Mouse (Mus musculus): Measurements from ENCODE around the gene Arid3a.

Arid3a gene

GRCm38 (mm10) chr10:79976071-79976721, 49.4 kb downstream of the Arid3a start:
- no peak for DNase-seq (ENCODE audit: low spot score in 2 of 2)

DNA sequence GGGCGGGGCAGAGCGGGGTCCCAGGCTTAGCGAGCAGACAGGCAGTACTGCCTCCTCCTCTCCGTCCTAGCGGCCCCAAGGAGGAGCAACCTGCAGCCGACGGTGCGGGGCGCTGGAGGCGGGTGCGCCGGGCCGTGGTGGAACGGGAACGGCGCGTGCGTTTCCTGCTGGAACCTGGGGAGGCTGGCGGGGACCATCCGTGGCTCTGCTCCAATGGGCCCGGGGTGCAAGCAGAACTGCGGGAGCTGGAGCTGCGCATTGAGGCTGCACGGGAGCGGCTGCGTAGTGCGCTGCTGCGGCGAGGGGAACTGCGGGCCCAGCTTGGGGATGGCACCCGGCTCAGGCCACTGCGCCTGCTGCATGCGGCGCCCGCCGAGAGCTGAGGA, 49.9 kb downstream of the Arid3a start:
- DNase-seq (ENCODE audit: low spot score in 2 of 2) = no peak

- no peak for DNase-seq (ENCODE audit: low spot score in 2 of 2)
Observed at GRCm38 (mm10) chr10:79977324-79977723, 50.5 kb downstream of the Arid3a start.

GRCm38 (mm10) chr10:79978061-79978460, 51.2 kb downstream of the Arid3a start:
- DNase-seq (ENCODE audit: low spot score in 2 of 2) = no peak

- DNase-seq (ENCODE audit: low spot score in 2 of 2) = peak; percentile 49 to 50
Observed at GRCm38 (mm10) chr10:79979401-79980155, 52.7 kb downstream of the Arid3a start.

DNA sequence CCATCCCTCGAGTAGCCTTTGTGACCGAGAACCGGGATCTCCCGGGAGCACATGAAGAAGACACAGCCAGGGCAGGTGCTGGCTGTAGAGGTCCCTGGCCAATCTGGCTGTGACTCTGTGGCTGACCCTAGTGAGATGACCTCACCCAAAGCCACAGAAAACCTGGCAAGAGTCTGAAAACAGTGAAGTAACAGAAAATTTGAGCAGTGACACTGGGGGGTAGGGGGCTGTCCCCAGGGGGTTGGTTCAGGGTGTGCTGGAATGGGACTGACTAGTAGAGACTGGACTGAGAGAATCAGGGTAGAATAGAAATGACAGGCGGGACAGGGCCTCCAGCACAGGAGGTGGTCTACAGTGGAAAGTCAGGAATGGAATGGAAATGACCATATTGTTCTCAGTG, 56.4 kb downstream of the Arid3a start:
- DNase-seq (ENCODE audit: low spot score in 2 of 2) = peak in 1 of 2 experiments; percentile 46

GRCm38 (mm10) chr10:79983670-79984069, 56.8 kb downstream of the Arid3a start:
- peak; percentile 72 to 75 for DNase-seq (ENCODE audit: low spot score in 2 of 2)

DNA sequence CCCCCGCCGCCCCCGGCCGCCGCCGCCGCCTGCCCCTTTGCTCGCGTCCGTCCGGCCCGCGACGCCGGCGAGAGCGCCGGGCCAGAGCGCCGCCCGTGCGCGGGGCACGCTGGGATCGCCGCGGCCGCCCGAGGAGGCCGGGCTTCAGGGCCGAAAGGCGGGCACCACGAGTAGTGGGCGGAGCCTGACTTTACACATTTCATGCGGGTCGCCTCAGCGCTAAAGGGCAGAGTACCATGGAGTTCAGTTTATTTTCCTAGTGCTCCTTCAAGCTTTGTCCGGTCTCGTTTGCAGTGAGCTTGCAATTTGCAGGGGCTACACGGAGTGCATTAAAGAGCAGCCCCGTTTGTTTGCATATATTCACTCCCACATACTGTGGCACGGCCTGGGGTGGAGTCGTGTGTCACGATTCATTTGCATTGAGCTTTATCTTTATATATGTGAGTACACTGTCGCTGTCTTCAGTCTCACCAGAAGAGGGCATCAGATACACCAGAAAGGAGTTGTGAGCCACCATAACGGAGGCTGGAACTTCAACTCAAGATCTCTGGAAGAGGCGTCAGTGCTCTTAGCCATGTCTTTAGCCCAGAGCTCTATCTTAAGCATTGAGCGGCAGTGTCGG, 57.5 kb downstream of the Arid3a start, which contains the start of gene Tmem259:
Gene Tmem259 (minus strand): TSS at position 136 of the 622 bp plus-strand sequence.
- DNase-seq (ENCODE audit: low spot score in 2 of 2) = peak; percentile 78 to 88

DNA sequence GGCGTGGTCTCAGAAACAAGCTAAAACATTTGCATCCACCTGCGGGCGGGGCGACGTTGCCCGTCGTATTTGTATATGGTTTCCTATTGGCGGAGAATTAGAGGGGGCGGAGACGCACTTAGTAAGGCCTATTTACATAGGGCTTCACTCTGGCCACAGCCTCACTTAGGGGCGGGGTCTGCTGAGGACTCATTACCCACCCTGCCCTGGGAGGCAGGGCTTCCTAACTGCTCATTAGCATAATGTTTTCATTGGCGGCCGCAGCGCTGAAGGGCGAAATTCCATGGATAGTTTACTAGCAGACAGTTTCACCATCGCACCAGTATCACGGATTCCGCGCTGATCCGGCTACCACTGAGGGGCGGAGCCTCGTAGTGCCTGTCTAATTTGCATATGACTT, 58.0 kb downstream of the Arid3a start:
- peak; percentile 99 for DNase-seq (ENCODE audit: low spot score in 2 of 2)

DNA sequence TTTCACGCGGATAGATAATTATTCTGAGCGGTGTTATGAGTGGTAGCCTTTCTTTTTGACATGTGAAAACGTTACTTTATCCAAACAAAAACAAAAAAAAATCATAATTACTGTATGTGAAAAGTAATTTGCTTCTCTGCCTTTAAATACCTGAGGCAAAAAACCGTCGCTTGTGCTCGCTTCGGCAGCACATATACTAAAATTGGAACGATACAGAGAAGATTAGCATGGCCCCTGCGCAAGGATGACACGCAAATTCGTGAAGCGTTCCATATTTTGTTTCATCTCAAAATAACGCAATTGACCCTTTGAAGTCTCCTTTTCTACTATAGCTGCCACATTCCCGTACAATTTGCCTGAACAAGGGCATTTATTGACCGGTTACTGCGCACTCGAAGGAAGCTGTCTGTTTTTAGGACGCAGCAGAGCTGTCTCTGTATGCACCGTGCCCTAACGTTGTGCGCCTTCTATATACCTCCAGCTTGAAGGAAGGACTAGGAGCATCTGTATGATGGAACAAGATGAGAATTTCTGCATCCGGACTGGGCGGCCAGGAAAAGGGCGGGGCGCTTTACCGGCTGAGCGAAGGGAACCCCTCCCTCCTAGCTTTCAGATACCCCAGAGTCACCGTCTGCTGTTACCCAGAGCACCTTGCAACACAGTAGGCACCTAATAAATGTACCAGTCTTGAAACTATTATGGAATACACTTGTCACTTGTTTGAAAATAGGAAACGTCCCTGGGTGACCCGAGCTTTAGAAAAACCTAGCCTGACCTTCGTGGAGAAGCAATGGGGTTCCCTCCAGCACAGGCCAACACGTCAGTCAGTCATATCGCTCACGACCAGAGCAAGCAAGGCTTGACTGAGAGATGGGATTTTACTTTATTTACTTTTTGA, 58.7 kb downstream of the Arid3a start:
- peak; percentile 82 to 84 for DNase-seq (ENCODE audit: low spot score in 2 of 2)

- peak; percentile 57 to 63 for DNase-seq (ENCODE audit: low spot score in 2 of 2)
Observed at GRCm38 (mm10) chr10:79986232-79986878, 59.5 kb downstream of the Arid3a start.

DNA sequence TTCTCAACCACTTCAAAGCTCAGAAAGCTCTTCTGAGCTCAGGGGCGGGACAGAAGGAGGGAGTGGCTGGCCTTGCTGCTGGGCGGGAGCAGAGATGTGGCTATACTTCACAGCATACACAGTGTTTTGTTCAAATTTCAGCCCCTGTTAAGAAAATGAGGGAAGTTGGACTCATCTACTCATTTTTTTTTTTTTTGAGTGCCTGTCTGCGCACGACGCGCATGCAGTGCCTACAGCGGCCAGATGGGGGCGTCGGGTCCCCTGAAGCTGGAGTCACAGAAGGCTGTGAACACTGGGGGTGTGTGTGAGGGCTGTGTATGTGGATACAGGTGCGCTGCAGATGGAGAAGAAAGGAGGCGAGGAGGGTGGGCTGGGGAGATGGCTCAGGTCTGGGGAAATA, 60.1 kb downstream of the Arid3a start:
- peak; percentile 78 to 88 for DNase-seq (ENCODE audit: low spot score in 2 of 2)

- no peak for DNase-seq (ENCODE audit: low spot score in 2 of 2)
Observed at GRCm38 (mm10) chr10:79987771-79988505, 61.1 kb downstream of the Arid3a start.

DNA sequence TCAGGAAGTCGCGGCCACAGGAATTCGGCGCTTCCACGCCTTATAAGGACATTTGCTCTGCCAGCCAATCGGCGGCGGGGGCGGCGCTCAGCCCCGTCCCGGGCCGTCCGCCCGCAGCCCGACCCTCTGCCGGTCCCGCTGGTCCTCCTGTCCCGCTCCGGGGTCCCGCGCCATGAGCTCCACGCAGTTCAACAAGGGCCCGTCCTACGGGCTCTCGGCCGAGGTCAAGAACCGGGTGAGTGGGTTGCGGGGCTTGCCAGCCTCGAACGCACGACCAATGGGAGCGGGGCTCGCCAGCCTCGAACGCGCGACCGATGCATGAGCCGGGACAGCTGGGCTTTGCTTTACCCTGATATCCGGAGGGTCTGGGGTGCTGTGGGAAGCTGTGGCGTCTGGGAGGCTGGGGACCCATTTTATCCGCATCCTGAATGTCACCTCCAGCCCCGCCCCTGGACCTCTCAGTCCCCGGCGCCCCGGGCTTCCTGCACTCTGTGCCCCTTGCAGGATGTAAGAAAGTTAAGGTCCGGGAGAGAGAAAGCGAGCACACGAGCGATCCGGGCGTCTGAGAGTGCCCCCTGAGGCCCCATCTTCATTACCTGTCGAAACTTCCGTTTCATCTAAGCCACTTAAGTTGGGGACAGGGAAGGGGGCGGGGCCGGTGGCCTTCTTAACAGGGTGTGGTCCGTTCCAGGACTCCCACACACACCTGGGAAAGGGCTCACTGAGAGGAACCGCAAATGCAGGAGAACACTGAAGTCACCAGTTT, 61.8 kb downstream of the Arid3a start, which contains the start of gene Cnn2:
Gene Cnn2 (plus strand): TSS at position 79 of the 766 bp plus-strand sequence.
- DNase-seq (ENCODE audit: low spot score in 2 of 2) = peak; percentile 80

DNA sequence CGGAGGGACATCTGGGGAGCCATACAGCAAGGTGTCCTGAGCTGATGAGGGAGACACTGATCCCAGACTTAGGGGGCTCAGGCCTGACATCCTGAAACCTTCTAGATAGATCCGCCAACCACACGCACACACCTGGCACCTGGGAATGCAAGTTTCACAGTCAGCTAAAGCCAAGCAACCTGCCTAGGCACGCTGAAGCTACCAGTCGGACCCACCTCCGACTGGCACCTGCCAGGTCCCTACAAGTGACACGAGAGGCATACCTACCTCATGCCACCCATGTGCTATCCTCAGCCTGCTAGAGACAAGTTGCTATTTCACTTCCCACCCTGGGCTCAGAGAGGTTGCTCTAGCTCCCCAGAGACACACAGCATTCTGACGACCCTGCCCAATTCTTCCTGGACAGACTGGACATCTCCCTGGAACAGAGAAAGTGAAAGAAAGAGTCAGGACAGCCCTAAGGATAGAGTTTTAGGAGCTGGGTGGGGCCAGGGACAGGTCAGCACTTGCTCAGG, 62.5 kb downstream of the Arid3a start:
- no peak for DNase-seq (ENCODE audit: low spot score in 2 of 2)

DNA sequence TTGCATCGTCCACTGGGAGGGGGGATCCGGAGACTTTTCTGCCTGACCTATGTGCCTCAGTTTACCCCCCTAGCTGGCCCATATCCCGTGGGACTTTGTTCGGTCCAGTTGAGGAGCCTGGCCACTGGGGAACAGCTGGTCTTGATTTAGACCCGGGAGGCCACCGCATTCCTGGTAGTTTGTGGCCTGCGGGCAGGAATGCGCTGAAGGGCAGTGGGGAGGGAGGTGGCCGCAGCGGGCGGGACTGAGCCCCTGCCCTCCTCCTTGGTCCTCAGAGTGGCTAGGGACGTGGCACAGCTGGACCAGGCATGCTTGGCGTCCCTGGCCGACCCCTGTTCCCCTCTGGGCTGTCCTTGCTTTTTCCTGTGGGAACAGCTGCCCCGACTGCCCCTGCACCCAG, 63.0 kb downstream of the Arid3a start:
- DNase-seq (ENCODE audit: low spot score in 2 of 2) = no peak

- DNase-seq (ENCODE audit: low spot score in 2 of 2) = no peak
Observed at GRCm38 (mm10) chr10:79991099-79991498, 64.3 kb downstream of the Arid3a start.

- DNase-seq (ENCODE audit: low spot score in 2 of 2) = no peak
Observed at GRCm38 (mm10) chr10:79991548-79991947, 64.7 kb downstream of the Arid3a start.

DNA sequence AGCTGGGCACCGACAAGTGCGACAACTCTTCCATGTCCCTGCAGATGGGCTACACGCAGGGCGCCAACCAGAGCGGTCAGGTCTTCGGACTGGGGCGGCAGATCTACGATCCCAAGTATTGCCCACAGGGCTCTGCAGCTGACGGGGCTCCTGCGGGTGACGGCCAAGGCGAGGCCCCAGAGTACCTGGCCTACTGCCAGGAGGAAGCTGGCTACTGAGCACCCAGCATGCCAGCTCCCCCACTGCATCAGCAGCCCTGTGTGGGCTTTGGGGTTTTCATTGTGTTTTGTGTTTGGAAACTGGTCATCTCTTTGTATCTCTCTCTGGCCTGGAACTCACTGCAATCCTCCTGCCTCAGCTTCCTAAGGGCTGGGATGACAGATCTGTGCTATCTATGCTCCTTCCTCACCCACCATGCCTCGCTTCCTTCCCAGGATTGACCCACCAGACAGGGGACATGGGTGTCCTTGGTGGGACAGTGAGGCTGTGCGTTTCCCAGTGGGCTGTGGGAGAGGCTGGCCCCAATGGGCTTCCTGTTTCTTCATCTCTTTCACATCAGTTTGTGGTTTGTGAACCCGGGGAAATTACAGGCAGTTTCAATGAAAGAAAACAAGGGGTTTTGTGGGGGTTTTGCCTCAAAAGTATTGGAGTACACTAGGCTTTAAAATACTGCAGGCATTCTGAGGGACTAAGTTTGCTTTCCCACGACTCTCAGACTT, 67.7 kb downstream of the Arid3a start:
- no peak for DNase-seq (ENCODE audit: low spot score in 2 of 2)

Data from heart, adult 9 months (tissue).